Mouse (Mus musculus): ENCODE data around the gene Arhgap24.

DNA sequence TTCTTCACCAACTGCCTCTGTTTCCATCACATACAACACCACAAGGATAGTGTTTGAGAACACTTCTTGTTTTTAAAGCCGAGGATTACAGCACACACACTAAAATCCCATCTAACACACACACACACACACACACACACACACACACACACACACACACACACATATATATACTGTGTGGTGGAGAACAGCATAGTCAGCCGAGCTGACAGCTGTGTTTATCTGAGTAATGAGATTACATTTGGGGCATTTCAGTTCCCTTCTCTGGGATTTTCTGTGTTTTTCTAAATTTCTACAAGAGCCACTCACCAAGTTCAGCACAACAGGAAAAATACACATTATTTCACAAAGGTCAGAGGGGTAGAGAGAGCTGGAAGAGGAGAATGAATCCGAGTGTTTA, 96.5 kb downstream of the Arhgap24 start:
- TF ChIP-seq CTCF (IDR thresholded peaks at IDR 0.05; ENCODE audit: low read depth), result no peak
- no peak for TF ChIP-seq EP300 (IDR thresholded peaks at IDR 0.05; ENCODE audit: low read depth)

Data from liver, postnatal 0 days (tissue).